Mouse (Mus musculus): ENCODE measurements around the gene Hmgb2.

Gene Hmgb2

DNA sequence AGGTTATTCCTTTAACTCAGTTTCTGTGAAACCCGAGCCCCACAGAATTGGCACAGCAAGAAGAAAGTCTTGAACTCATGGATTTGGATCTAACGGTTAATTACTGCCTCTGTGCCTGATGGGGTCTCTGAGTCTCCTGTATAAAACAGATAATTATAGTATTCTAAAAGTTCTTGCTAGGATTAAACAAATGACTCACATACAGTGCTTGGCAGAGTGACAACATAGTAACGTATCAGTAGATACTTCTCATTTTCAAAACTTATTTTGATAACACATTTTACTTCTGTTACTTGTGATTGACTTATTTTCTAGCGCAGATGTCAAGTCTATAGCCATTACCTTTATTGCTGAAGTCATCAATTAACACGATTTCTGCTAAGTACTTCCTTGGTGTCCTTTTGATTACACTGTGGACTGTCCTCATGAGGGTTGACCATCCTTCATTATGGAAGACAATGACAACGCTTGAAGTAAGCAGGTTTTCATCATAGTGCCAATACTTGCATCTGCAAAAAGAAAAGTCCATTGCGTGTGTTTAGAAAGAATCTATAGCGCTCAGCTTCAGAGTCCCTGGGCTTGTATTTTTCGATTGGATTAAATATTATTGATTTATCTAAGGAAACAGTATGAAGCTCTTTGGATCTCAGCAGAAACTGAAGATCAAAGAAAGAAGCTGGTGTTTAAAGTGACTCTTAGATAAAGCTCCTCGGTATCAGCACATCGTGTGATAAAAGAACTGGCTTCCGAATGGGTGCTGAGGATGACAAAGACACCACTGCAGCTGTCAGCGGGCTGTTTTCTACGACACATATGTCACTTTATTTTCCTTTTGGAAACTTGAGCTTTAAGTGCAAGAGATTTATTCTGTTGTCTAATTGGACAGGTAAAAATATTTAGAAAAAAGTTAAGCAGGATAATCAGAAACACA, 40.7 kb downstream of the Hmgb2 start:
- no peak for DNase-seq (ENCODE audit: low spot score)

- no peak for DNase-seq (ENCODE audit: low spot score)
These were observed 49.2 kb downstream of the Hmgb2 start for GRCm38 (mm10) chr8:57560926-57561325.

- DNase-seq (ENCODE audit: low spot score) = no peak
These were observed 51.0 kb downstream of the Hmgb2 start for GRCm38 (mm10) chr8:57562741-57563140.

DNA sequence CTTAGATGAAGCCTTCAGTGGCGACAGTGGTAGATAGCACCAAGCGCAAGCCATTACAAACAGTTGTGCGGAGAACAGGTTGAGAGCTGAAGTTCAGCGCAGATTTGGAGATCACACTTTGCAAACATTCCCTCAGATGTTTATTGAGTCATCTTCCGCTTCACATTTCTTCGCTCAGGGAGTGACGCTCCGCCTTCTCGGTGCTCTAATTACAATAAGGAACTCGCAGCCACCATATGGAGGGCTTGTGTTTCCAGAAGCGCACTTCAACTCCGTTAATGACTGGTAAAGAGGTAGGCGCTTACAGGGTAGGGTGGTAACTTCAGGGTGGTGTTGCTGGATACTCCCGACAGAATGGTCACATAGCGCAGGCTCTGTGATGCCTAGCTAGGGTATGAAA, 52.0 kb downstream of the Hmgb2 start:
- DNase-seq (ENCODE audit: low spot score) = no peak

DNA sequence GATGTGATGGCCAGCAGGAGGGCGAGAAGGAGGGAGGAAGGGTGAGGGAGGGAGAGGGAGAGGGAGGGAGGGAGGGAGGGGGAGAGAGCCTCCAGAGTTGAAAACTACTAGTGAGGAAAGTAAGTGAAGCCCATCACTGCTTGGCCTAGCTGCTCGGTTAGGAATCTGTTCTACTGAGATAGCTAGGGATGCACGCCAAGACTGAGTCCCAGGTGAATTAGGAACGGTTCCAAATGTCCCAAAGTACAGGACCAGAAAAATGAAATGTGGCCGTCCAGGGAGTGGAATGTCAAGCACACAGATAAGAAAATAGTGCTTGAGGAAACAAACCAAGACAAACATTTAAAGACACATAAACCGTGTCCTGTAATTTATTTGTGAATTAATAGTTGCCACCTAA, 53.3 kb downstream of the Hmgb2 start:
- no peak for DNase-seq (ENCODE audit: low spot score)

Data from adipocyte (in vitro differentiated cells).